Mouse (Mus musculus) E14TG2a.4 (cell line): Measurements from ENCODE around the gene Slc1a7.

Source experiments
- CTCF ChIP-seq: conservative IDR thresholded peaks from 2 replicates; pipeline ENCODE4 v1.5.1; 2014; ENCODE audit warnings: low read length
- NANOG ChIP-seq: IDR thresholded peaks from 2 replicates; pipeline ENCODE4 v1.6.1; 2014; ENCODE audit warnings: borderline replicate concordance, low read length, mixed read lengths

DNA sequence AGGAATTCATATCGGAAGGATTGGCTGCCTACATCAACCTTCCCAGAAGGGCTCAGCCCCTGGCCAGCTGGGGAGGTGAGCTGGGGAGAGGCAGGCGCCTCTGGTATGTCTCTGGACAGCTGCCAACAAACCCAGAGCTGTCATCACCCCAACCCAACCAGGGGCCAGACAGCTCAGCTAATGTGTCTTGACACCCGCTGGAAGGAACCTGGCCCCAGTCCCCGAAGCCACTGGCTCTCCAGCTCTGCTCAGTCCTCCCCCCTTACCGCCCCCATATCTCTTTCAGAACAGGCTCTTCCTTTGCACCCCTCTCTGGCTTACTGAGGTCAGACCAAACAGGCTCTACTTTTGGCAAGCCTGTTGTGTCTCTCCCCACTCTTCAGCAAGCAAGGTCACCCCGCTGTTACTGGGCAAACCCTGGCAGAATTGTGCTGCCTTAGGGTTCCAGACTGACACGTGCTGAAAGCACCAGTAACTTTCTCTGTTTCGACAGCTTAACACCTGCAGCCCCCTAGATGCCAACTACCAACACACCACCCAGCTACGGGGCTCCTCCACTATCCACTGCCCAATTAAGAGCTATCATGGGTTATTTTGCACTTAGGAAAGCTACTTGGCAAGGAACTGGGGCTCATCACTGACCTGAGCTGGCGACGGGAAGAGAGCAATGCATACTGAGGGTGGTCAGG is 5.9 kb upstream of the Slc1a7 start:
- no peak for TF ChIP-seq CTCF
- TF ChIP-seq NANOG = no peak
